Mouse (Mus musculus) cerebellum, adult 9-11 months (tissue): ENCODE measurements around the gene Pik3c2g.

ENCODE experiments used
- DNase-seq: peaks from one replicate; pipeline ENCODE4 v3.0.0; 2022

The Pik3c2g gene

GRCm38 (mm10) chr6:139947106-139947879 lies 360.3 kb downstream of the Pik3c2g start:
- no peak for DNase-seq

GRCm38 (mm10) chr6:139953596-139953995 lies 366.6 kb downstream of the Pik3c2g start:
- DNase-seq: no peak

GRCm38 (mm10) chr6:139957531-139958241 lies 370.7 kb downstream of the Pik3c2g start:
- no peak for DNase-seq

- no peak for DNase-seq
These were observed 376.8 kb downstream of the Pik3c2g start for GRCm38 (mm10) chr6:139963775-139964174.

GRCm38 (mm10) chr6:139964895-139965294 lies 377.9 kb downstream of the Pik3c2g start:
- no peak for DNase-seq

- DNase-seq: no peak
These were observed 379.7 kb downstream of the Pik3c2g start for GRCm38 (mm10) chr6:139966684-139967083.

- DNase-seq: no peak
These were observed 384.7 kb downstream of the Pik3c2g start for GRCm38 (mm10) chr6:139971608-139972298.

GRCm38 (mm10) chr6:139974668-139975067 lies 387.6 kb downstream of the Pik3c2g start:
- DNase-seq: no peak

- no peak for DNase-seq
These were observed 391.1 kb downstream of the Pik3c2g start for GRCm38 (mm10) chr6:139978114-139978513.

- no peak for DNase-seq
These were observed 394.0 kb downstream of the Pik3c2g start for GRCm38 (mm10) chr6:139981061-139981460.

- no peak for DNase-seq
These were observed 397.0 kb downstream of the Pik3c2g start for GRCm38 (mm10) chr6:139984069-139984468.

- DNase-seq: no peak
These were observed 399.5 kb downstream of the Pik3c2g start for GRCm38 (mm10) chr6:139986564-139986963.

GRCm38 (mm10) chr6:139989075-139989474 lies 402.1 kb downstream of the Pik3c2g start:
- DNase-seq: no peak

- no peak for DNase-seq
These were observed 402.6 kb downstream of the Pik3c2g start for GRCm38 (mm10) chr6:139989597-139989996.

GRCm38 (mm10) chr6:140005181-140005580 lies 418.2 kb downstream of the Pik3c2g start:
- no peak for DNase-seq
